Mouse (Mus musculus) lung, adult 18-20 months (tissue): Measurements from ENCODE around the gene Hmcn1.

Experiments
- DNase-seq, 2 experiments: peaks; one replicate each; pipeline ENCODE4 v3.0.0; 2022; ENCODE audit warnings: mixed read lengths in 2 of 2

Hmcn1 gene

GRCm38 (mm10) chr1:150991745-150992554, 1.3 kb downstream of the Hmcn1 start:
- DNase-seq = peak in 1 of 2 experiments; percentile 30

- no peak for DNase-seq
Observed at GRCm38 (mm10) chr1:150984888-150985287, 8.3 kb downstream of the Hmcn1 start.

- DNase-seq = no peak
Observed at GRCm38 (mm10) chr1:150984092-150984503, 9.1 kb downstream of the Hmcn1 start.

- DNase-seq = no peak
Observed at GRCm38 (mm10) chr1:150978651-150979050, 14.6 kb downstream of the Hmcn1 start.

- peak in 1 of 2 experiments; percentile 11 for DNase-seq
Observed at GRCm38 (mm10) chr1:150976263-150976662, 17.0 kb downstream of the Hmcn1 start.

GRCm38 (mm10) chr1:150959486-150960074, 33.7 kb downstream of the Hmcn1 start:
- DNase-seq = no peak

- DNase-seq = no peak
Observed at GRCm38 (mm10) chr1:150951004-150951403, 42.2 kb downstream of the Hmcn1 start.

- DNase-seq = no peak
Observed at GRCm38 (mm10) chr1:150950046-150950445, 43.2 kb downstream of the Hmcn1 start.

GRCm38 (mm10) chr1:150948911-150949310, 44.3 kb downstream of the Hmcn1 start:
- DNase-seq = no peak

GRCm38 (mm10) chr1:150943601-150944000, 49.6 kb downstream of the Hmcn1 start:
- no peak for DNase-seq

GRCm38 (mm10) chr1:150942143-150942542, 51.1 kb downstream of the Hmcn1 start:
- DNase-seq = no peak

GRCm38 (mm10) chr1:150936821-150937220, 56.4 kb downstream of the Hmcn1 start:
- no peak for DNase-seq

- peak; percentile 23 to 24 for DNase-seq
Observed at GRCm38 (mm10) chr1:150933616-150934015, 59.6 kb downstream of the Hmcn1 start.

GRCm38 (mm10) chr1:150920860-150921259, 72.4 kb downstream of the Hmcn1 start:
- DNase-seq = no peak

- DNase-seq = peak; percentile 55 to 63
Observed at GRCm38 (mm10) chr1:150920276-150920675, 73.0 kb downstream of the Hmcn1 start.

GRCm38 (mm10) chr1:150914936-150915335, 78.3 kb downstream of the Hmcn1 start:
- peak in 1 of 2 experiments; percentile 7 for DNase-seq

GRCm38 (mm10) chr1:150913586-150914136, 79.6 kb downstream of the Hmcn1 start:
- DNase-seq = no peak

- no peak for DNase-seq
Observed at GRCm38 (mm10) chr1:150909642-150910041, 83.6 kb downstream of the Hmcn1 start.

- DNase-seq = no peak
Observed at GRCm38 (mm10) chr1:150893677-150894188, 99.5 kb downstream of the Hmcn1 start.

GRCm38 (mm10) chr1:150890017-150890416, 103.2 kb downstream of the Hmcn1 start:
- DNase-seq = no peak

- DNase-seq = no peak
Observed at GRCm38 (mm10) chr1:150886267-150886666, 107.0 kb downstream of the Hmcn1 start.

- DNase-seq = peak in 1 of 2 experiments; percentile 34
Observed at GRCm38 (mm10) chr1:150878421-150878820, 114.8 kb downstream of the Hmcn1 start.

GRCm38 (mm10) chr1:150877920-150878319, 115.3 kb downstream of the Hmcn1 start:
- peak in 1 of 2 experiments; percentile 21 for DNase-seq

GRCm38 (mm10) chr1:150874025-150874424, 119.2 kb downstream of the Hmcn1 start:
- DNase-seq = no peak
